Mouse (Mus musculus): ENCODE results near the gene Rassf5. TPM values are rescaled to one million over a fixed set of nuclear protein-coding genes. Genes with fewer than 3 reads are reported as not detected.

Gene Rassf5
- polyA plus RNA-seq, 1 experiment from 2014 or later: 6.7 TPM

GRCm38 (mm10) chr1:131244536-131245088 is 446 bp downstream of the Rassf5 start:
- Histone ChIP-seq H3K36me3 (ENCODE audit: control insufficient read depth, insufficient read depth, low read length) (no peaks in the 10 kb centered on the region), H3K27ac (ENCODE audit: low read depth, low read length) (peak overlapping the region; percentile 65), H3K4me3 (ENCODE audit: low read length) (peak overlapping the region; percentile 79), H3K9me3 (ENCODE audit: control insufficient read depth, low read length) (no peaks in the 10 kb centered on the region), H3K4me1 (ENCODE audit: control insufficient read depth, insufficient read depth, low read depth, low read length) (peaks cover 18% of the 10 kb centered on the region), H3K4me2 (ENCODE audit: low read length) (peak overlapping the region; percentile 92), H3K9ac (ENCODE audit: low read depth, low read length) (peak overlapping the region; percentile 95), H3K27me3 (replicated peaks; ENCODE audit: control insufficient read depth, insufficient read depth, low read length) (no peaks in the 10 kb centered on the region)
- 1% methylated on average over 54 of the region's 57 CpGs for WGBS
- peak; percentile 32 for ATAC-seq

- ATAC-seq: no peak
- peak overlapping the region; percentile 92 for H3K4me2 ChIP-seq (ENCODE audit: low read length)
- no peaks in the 10 kb centered on the region for H3K36me3 ChIP-seq (ENCODE audit: control insufficient read depth, insufficient read depth, low read length)
- peaks cover 28% of the 10 kb centered on the region for H3K4me1 ChIP-seq (ENCODE audit: control insufficient read depth, insufficient read depth, low read depth, low read length)
- no peak overlapping the region for H3K27ac ChIP-seq (ENCODE audit: low read depth, low read length)
- no peak overlapping the region; the same call in 1 of the 2 replicates for H3K9ac ChIP-seq (ENCODE audit: low read depth, low read length)
- 63% methylated on average over 6 of the region's 6 CpGs for WGBS
- H3K4me3 ChIP-seq (ENCODE audit: low read length): no peak overlapping the region
- H3K9me3 ChIP-seq (ENCODE audit: control insufficient read depth, low read length): no peaks in the 10 kb centered on the region
- H3K27me3 ChIP-seq (replicated peaks; ENCODE audit: control insufficient read depth, insufficient read depth, low read length): no peaks in the 10 kb centered on the region
Measured at GRCm38 (mm10) chr1:131242956-131243355, 2.1 kb downstream of the Rassf5 start.

GRCm38 (mm10) chr1:131239576-131240193 is 5.4 kb downstream of the Rassf5 start:
- WGBS: 34% methylated on average over 12 of the region's 12 CpGs
- Histone ChIP-seq H3K9ac (ENCODE audit: low read depth, low read length) (no peak overlapping the region), H3K4me3 (ENCODE audit: low read length) (no peak overlapping the region), H3K36me3 (ENCODE audit: control insufficient read depth, insufficient read depth, low read length) (no peaks in the 10 kb centered on the region), H3K9me3 (ENCODE audit: control insufficient read depth, low read length) (no peaks in the 10 kb centered on the region), H3K27me3 (replicated peaks; ENCODE audit: control insufficient read depth, insufficient read depth, low read length) (no peaks in the 10 kb centered on the region), H3K4me1 (ENCODE audit: control insufficient read depth, insufficient read depth, low read depth, low read length) (peaks cover 21% of the 10 kb centered on the region), H3K27ac (ENCODE audit: low read depth, low read length) (peak overlapping the region; percentile 67), H3K4me2 (ENCODE audit: low read length) (0 out of 2 replicates have a peak overlapping the region, but pooled peaks have one; percentile 2)
- ATAC-seq: peak; percentile 29; the same call in 1 of the 2 replicates

- Histone ChIP-seq H3K27me3 (replicated peaks; ENCODE audit: control insufficient read depth, insufficient read depth, low read length) (no peaks in the 10 kb centered on the region), H3K9me3 (ENCODE audit: control insufficient read depth, low read length) (no peaks in the 10 kb centered on the region), H3K36me3 (ENCODE audit: control insufficient read depth, insufficient read depth, low read length) (no peaks in the 10 kb centered on the region), H3K27ac (ENCODE audit: low read depth, low read length) (peak overlapping the region; percentile 67; the same call in 1 of the 2 replicates), H3K4me3 (ENCODE audit: low read length) (no peak overlapping the region), H3K4me2 (ENCODE audit: low read length) (no peak overlapping the region), H3K4me1 (ENCODE audit: control insufficient read depth, insufficient read depth, low read depth, low read length) (peaks cover 21% of the 10 kb centered on the region), H3K9ac (ENCODE audit: low read depth, low read length) (no peak overlapping the region)
- 62% methylated on average over 8 of the region's 8 CpGs for WGBS
- no peak for ATAC-seq
Measured at GRCm38 (mm10) chr1:131238931-131239381, 6.1 kb downstream of the Rassf5 start.

GRCm38 (mm10) chr1:131236077-131236476 is 9.0 kb downstream of the Rassf5 start:
- Histone ChIP-seq H3K4me1 (ENCODE audit: control insufficient read depth, insufficient read depth, low read depth, low read length) (peaks cover 17% of the 10 kb centered on the region), H3K27ac (ENCODE audit: low read depth, low read length) (no peak overlapping the region), H3K27me3 (replicated peaks; ENCODE audit: control insufficient read depth, insufficient read depth, low read length) (no peaks in the 10 kb centered on the region), H3K9ac (ENCODE audit: low read depth, low read length) (no peak overlapping the region), H3K4me3 (ENCODE audit: low read length) (no peak overlapping the region), H3K9me3 (ENCODE audit: control insufficient read depth, low read length) (no peaks in the 10 kb centered on the region), H3K36me3 (ENCODE audit: control insufficient read depth, insufficient read depth, low read length) (no peaks in the 10 kb centered on the region), H3K4me2 (ENCODE audit: low read length) (no peak overlapping the region)
- 65% methylated on average over 7 of the region's 7 CpGs for WGBS
- ATAC-seq: no peak

- no peaks in the 10 kb centered on the region for H3K4me1 ChIP-seq (ENCODE audit: control insufficient read depth, insufficient read depth, low read depth, low read length)
- WGBS: 64% methylated on average over 12 of the region's 12 CpGs
- no peak overlapping the region for H3K9ac ChIP-seq (ENCODE audit: low read depth, low read length)
- H3K27ac ChIP-seq (ENCODE audit: low read depth, low read length): no peak overlapping the region
- no peak for ATAC-seq
- no peak overlapping the region for H3K4me3 ChIP-seq (ENCODE audit: low read length)
- H3K27me3 ChIP-seq (replicated peaks; ENCODE audit: control insufficient read depth, insufficient read depth, low read length): no peaks in the 10 kb centered on the region
- H3K36me3 ChIP-seq (ENCODE audit: control insufficient read depth, insufficient read depth, low read length): no peaks in the 10 kb centered on the region
- H3K9me3 ChIP-seq (ENCODE audit: control insufficient read depth, low read length): no peaks in the 10 kb centered on the region
- H3K4me2 ChIP-seq (ENCODE audit: low read length): no peak overlapping the region
Measured at GRCm38 (mm10) chr1:131233527-131233926, 11.5 kb downstream of the Rassf5 start.

GRCm38 (mm10) chr1:131228659-131229058 is 16.4 kb downstream of the Rassf5 start:
- Histone ChIP-seq H3K27me3 (replicated peaks; ENCODE audit: control insufficient read depth, insufficient read depth, low read length) (no peaks in the 10 kb centered on the region), H3K4me1 (ENCODE audit: control insufficient read depth, insufficient read depth, low read depth, low read length) (no peaks in the 10 kb centered on the region), H3K4me2 (ENCODE audit: low read length) (no peak overlapping the region), H3K9ac (ENCODE audit: low read depth, low read length) (no peak overlapping the region), H3K4me3 (ENCODE audit: low read length) (no peak overlapping the region), H3K27ac (ENCODE audit: low read depth, low read length) (no peak overlapping the region), H3K36me3 (ENCODE audit: control insufficient read depth, insufficient read depth, low read length) (no peaks in the 10 kb centered on the region), H3K9me3 (ENCODE audit: control insufficient read depth, low read length) (no peaks in the 10 kb centered on the region)
- no peak for ATAC-seq
- WGBS: 86% methylated on average over 5 of the region's 5 CpGs

- Histone ChIP-seq H3K9me3 (ENCODE audit: control insufficient read depth, low read length) (no peaks in the 10 kb centered on the region), H3K27me3 (replicated peaks; ENCODE audit: control insufficient read depth, insufficient read depth, low read length) (no peaks in the 10 kb centered on the region), H3K9ac (ENCODE audit: low read depth, low read length) (no peak overlapping the region), H3K27ac (ENCODE audit: low read depth, low read length) (no peak overlapping the region), H3K4me3 (ENCODE audit: low read length) (no peak overlapping the region), H3K36me3 (ENCODE audit: control insufficient read depth, insufficient read depth, low read length) (no peaks in the 10 kb centered on the region), H3K4me1 (ENCODE audit: control insufficient read depth, insufficient read depth, low read depth, low read length) (no peaks in the 10 kb centered on the region), H3K4me2 (ENCODE audit: low read length) (no peak overlapping the region)
- peak; percentile 46; the same call in 1 of the 2 replicates for ATAC-seq
- 66% methylated on average over 7 of the region's 7 CpGs for WGBS
Measured at GRCm38 (mm10) chr1:131228225-131228624, 16.8 kb downstream of the Rassf5 start.

GRCm38 (mm10) chr1:131224848-131225471 is 20.1 kb downstream of the Rassf5 start:
- Histone ChIP-seq H3K9me3 (ENCODE audit: control insufficient read depth, low read length) (no peaks in the 10 kb centered on the region), H3K4me2 (ENCODE audit: low read length) (no peak overlapping the region), H3K9ac (ENCODE audit: low read depth, low read length) (no peak overlapping the region), H3K27me3 (replicated peaks; ENCODE audit: control insufficient read depth, insufficient read depth, low read length) (no peaks in the 10 kb centered on the region), H3K4me1 (ENCODE audit: control insufficient read depth, insufficient read depth, low read depth, low read length) (no peaks in the 10 kb centered on the region), H3K36me3 (ENCODE audit: control insufficient read depth, insufficient read depth, low read length) (no peaks in the 10 kb centered on the region), H3K4me3 (ENCODE audit: low read length) (no peak overlapping the region), H3K27ac (ENCODE audit: low read depth, low read length) (no peak overlapping the region)
- WGBS: 49% methylated on average over 12 of the region's 12 CpGs
- peak; percentile 80 for ATAC-seq

Measured in hindbrain, embryonic 16.5 days (tissue).